Mouse (Mus musculus): ENCODE data around the gene Hoxc4. TPM values are rescaled to one million over a fixed set of nuclear protein-coding genes. Genes with fewer than 3 reads are reported as not detected.

The Hoxc4 gene
- total and polyA plus RNA-seq, 2 experiments from 2014 or later, result not detected

- no peak overlapping the region for H3K27ac ChIP-seq (ENCODE audit: low read depth)
- ATAC-seq (ENCODE audit: insufficient read depth, low read depth) (no peak), DNase-seq (ENCODE audit: low spot score) (no peak)
- H3K4me2 ChIP-seq (ENCODE audit: low read depth, low read length), result no peak overlapping the region
- 0% methylated on average over 1 of the region's 3 CpGs for WGBS
- TF ChIP-seq CTCF (IDR thresholded peaks at IDR 0.05; ENCODE audit: low read depth), result no peak
- no peaks in the 10 kb centered on the region for H3K36me3 ChIP-seq (replicated peaks; ENCODE audit: control insufficient read depth, insufficient read depth, low read length)
- no peaks in the 10 kb centered on the region for H3K9me3 ChIP-seq (replicated peaks; ENCODE audit: control insufficient read depth, low read length)
- no peaks in the 10 kb centered on the region for H3K4me1 ChIP-seq (ENCODE audit: control insufficient read depth, insufficient read depth)
- no peak overlapping the region for H3K9ac ChIP-seq (replicated peaks; ENCODE audit: low read depth, low read length)
- peaks cover 100% of the 10 kb centered on the region for H3K27me3 ChIP-seq (ENCODE audit: control insufficient read depth, insufficient read depth, low read length)
- no peak overlapping the region for H3K4me3 ChIP-seq (ENCODE audit: low read depth, low read length)
Observed at GRCm38 (mm10) chr15:103032167-103032566, 13.4 kb downstream of the Hoxc4 start.

GRCm38 (mm10) chr15:103032646-103033575, 14.2 kb downstream of the Hoxc4 start:
- Histone ChIP-seq H3K9ac (replicated peaks; ENCODE audit: low read depth, low read length) (no peak overlapping the region), H3K27ac (ENCODE audit: low read depth) (no peak overlapping the region), H3K36me3 (replicated peaks; ENCODE audit: control insufficient read depth, insufficient read depth, low read length) (no peaks in the 10 kb centered on the region), H3K4me1 (ENCODE audit: control insufficient read depth, insufficient read depth) (no peaks in the 10 kb centered on the region), H3K4me3 (ENCODE audit: low read depth, low read length) (no peak overlapping the region), H3K9me3 (replicated peaks; ENCODE audit: control insufficient read depth, low read length) (no peaks in the 10 kb centered on the region), H3K27me3 (ENCODE audit: control insufficient read depth, insufficient read depth, low read length) (peaks cover 100% of the 10 kb centered on the region), H3K4me2 (ENCODE audit: low read depth, low read length) (no peak overlapping the region)
- ATAC-seq (ENCODE audit: insufficient read depth, low read depth) (no peak), DNase-seq (ENCODE audit: low spot score) (no peak)
- no peak for TF ChIP-seq EP300 (IDR thresholded peaks at IDR 0.05; ENCODE audit: low read depth)
- TF ChIP-seq CTCF (IDR thresholded peaks at IDR 0.05; ENCODE audit: low read depth), result no peak
- 5% methylated on average over 26 of the region's 26 CpGs for WGBS

GRCm38 (mm10) chr15:103034043-103034806, 15.5 kb downstream of the Hoxc4 start:
- H3K4me3 ChIP-seq (ENCODE audit: low read depth, low read length), result 0 out of 2 replicates have a peak overlapping the region, but pooled peaks have one; percentile 13
- H3K9me3 ChIP-seq (replicated peaks; ENCODE audit: control insufficient read depth, low read length), result no peaks in the 10 kb centered on the region
- peaks cover 100% of the 10 kb centered on the region for H3K27me3 ChIP-seq (ENCODE audit: control insufficient read depth, insufficient read depth, low read length)
- TF ChIP-seq CTCF (IDR thresholded peaks at IDR 0.05; ENCODE audit: low read depth) (no peak), EP300 (IDR thresholded peaks at IDR 0.05; ENCODE audit: low read depth) (no peak)
- under 1% methylated on average over 24 of the region's 24 CpGs for WGBS
- no peak overlapping the region for H3K9ac ChIP-seq (replicated peaks; ENCODE audit: low read depth, low read length)
- DNase-seq (ENCODE audit: low spot score), result no peak
- H3K4me1 ChIP-seq (ENCODE audit: control insufficient read depth, insufficient read depth), result no peaks in the 10 kb centered on the region
- no peaks in the 10 kb centered on the region for H3K36me3 ChIP-seq (replicated peaks; ENCODE audit: control insufficient read depth, insufficient read depth, low read length)
- ATAC-seq (ENCODE audit: insufficient read depth, low read depth), result no peak
- H3K27ac ChIP-seq (ENCODE audit: low read depth), result no peak overlapping the region
- H3K4me2 ChIP-seq (ENCODE audit: low read depth, low read length), result peak overlapping the region; percentile 17; the same call in 1 of the 2 replicates

GRCm38 (mm10) chr15:103034807-103035547, 16.2 kb downstream of the Hoxc4 start:
- no peak overlapping the region for H3K27ac ChIP-seq (ENCODE audit: low read depth)
- ATAC-seq (ENCODE audit: insufficient read depth, low read depth) (no peak), DNase-seq (ENCODE audit: low spot score) (no peak)
- H3K9ac ChIP-seq (replicated peaks; ENCODE audit: low read depth, low read length), result no peak overlapping the region
- no peak for TF ChIP-seq CTCF (IDR thresholded peaks at IDR 0.05; ENCODE audit: low read depth)
- no peak for TF ChIP-seq EP300 (IDR thresholded peaks at IDR 0.05; ENCODE audit: low read depth)
- no peaks in the 10 kb centered on the region for H3K4me1 ChIP-seq (ENCODE audit: control insufficient read depth, insufficient read depth)
- H3K4me2 ChIP-seq (ENCODE audit: low read depth, low read length), result peak overlapping the region; percentile 8; the same call in 1 of the 2 replicates
- peak overlapping the region; percentile 13; the same call in 1 of the 2 replicates for H3K4me3 ChIP-seq (ENCODE audit: low read depth, low read length)
- WGBS, result 2% methylated on average over 34 of the region's 34 CpGs
- H3K27me3 ChIP-seq (ENCODE audit: control insufficient read depth, insufficient read depth, low read length), result peaks cover 100% of the 10 kb centered on the region
- H3K36me3 ChIP-seq (replicated peaks; ENCODE audit: control insufficient read depth, insufficient read depth, low read length), result no peaks in the 10 kb centered on the region
- no peaks in the 10 kb centered on the region for H3K9me3 ChIP-seq (replicated peaks; ENCODE audit: control insufficient read depth, low read length)

GRCm38 (mm10) chr15:103035548-103035881, 16.8 kb downstream of the Hoxc4 start:
- TF ChIP-seq CTCF (IDR thresholded peaks at IDR 0.05; ENCODE audit: low read depth) (no peak), EP300 (IDR thresholded peaks at IDR 0.05; ENCODE audit: low read depth) (no peak)
- ATAC-seq (ENCODE audit: insufficient read depth, low read depth) (no peak), DNase-seq (ENCODE audit: low spot score) (no peak)
- Histone ChIP-seq H3K4me3 (ENCODE audit: low read depth, low read length) (peak overlapping the region; percentile 9; the same call in 1 of the 2 replicates), H3K9me3 (replicated peaks; ENCODE audit: control insufficient read depth, low read length) (no peaks in the 10 kb centered on the region), H3K4me1 (ENCODE audit: control insufficient read depth, insufficient read depth) (no peaks in the 10 kb centered on the region), H3K9ac (replicated peaks; ENCODE audit: low read depth, low read length) (no peak overlapping the region), H3K27ac (ENCODE audit: low read depth) (no peak overlapping the region), H3K36me3 (replicated peaks; ENCODE audit: control insufficient read depth, insufficient read depth, low read length) (no peaks in the 10 kb centered on the region), H3K27me3 (ENCODE audit: control insufficient read depth, insufficient read depth, low read length) (peaks cover 100% of the 10 kb centered on the region), H3K4me2 (ENCODE audit: low read depth, low read length) (no peak overlapping the region)
- WGBS, result 3% methylated on average over 14 of the region's 14 CpGs
